Mouse (Mus musculus) layer of hippocampus, adult 18-20 months (tissue): ENCODE measurements at regions not wholly inside any gene's neighbourhood (a gene's known extent, or its start where the extent isn't known, plus 50 kb on each side); places are given as distances from the start of the nearest gene placed in this dataset.

Experiments
- DNase-seq, 2 experiments: peaks; one replicate each; pipeline ENCODE4 v3.0.0; 2022; ENCODE audit warnings: low spot score in 2 of 2

- DNase-seq = no peak
Measured at GRCm38 (mm10) chr2:8296001-8296400, 786.6 kb upstream of the Celf2 start.

GRCm38 (mm10) chr2:8291357-8291756 is 782.0 kb upstream of the Celf2 start:
- no peak for DNase-seq

- no peak for DNase-seq
Measured at GRCm38 (mm10) chr2:8287403-8287802, 778.0 kb upstream of the Celf2 start.

GRCm38 (mm10) chr2:8276127-8276773 is 766.9 kb upstream of the Celf2 start:
- no peak for DNase-seq
